Mouse (Mus musculus): Measurements from ENCODE around the gene Fmc1.

- no peak for TF ChIP-seq POLR2A (IDR thresholded peaks at IDR 0.05; ENCODE audit: low read depth, low read length)
- TF ChIP-seq CTCF (IDR thresholded peaks at IDR 0.05; ENCODE audit: borderline replicate concordance, insufficient read depth, low read length): no peak
These were observed 21.2 kb upstream of the Fmc1 start for GRCm38 (mm10) chr6:38512096-38512495.
